Mouse (Mus musculus): Measurements from ENCODE around the gene Kcnab1. TPM values are rescaled to one million over a fixed set of nuclear protein-coding genes. Genes with fewer than 3 reads are reported as not detected.
A peak's percentile ranks its signal among the peaks of the same experiment; 100 is the strongest.

The Kcnab1 gene
- polyA plus RNA-seq, 1 experiment from 2014 or later, result 16.3 TPM

GRCm38 (mm10) chr3:65205539-65206020 lies 96.4 kb downstream of the Kcnab1 start:
- H3K27ac ChIP-seq (replicated peaks), result no peak overlapping the region
- ATAC-seq (ENCODE audit: low FRiP score), result no peak
- H3K4me2 ChIP-seq, result no peak overlapping the region
- no peak overlapping the region for H3K9ac ChIP-seq (replicated peaks)
- WGBS, result 81% methylated on average over 8 of the region's 8 CpGs
- no peaks in the 10 kb centered on the region for H3K36me3 ChIP-seq
- H3K4me1 ChIP-seq, result no peaks in the 10 kb centered on the region
- no peak overlapping the region for H3K4me3 ChIP-seq (replicated peaks)
- H3K9me3 ChIP-seq (replicated peaks), result no peaks in the 10 kb centered on the region
- no peaks in the 10 kb centered on the region for H3K27me3 ChIP-seq (replicated peaks)

GRCm38 (mm10) chr3:65213725-65214124 lies 104.5 kb downstream of the Kcnab1 start:
- H3K4me3 ChIP-seq (replicated peaks), result no peak overlapping the region
- no peaks in the 10 kb centered on the region for H3K4me1 ChIP-seq
- no peaks in the 10 kb centered on the region for H3K36me3 ChIP-seq
- H3K9ac ChIP-seq (replicated peaks), result no peak overlapping the region
- H3K27ac ChIP-seq (replicated peaks), result no peak overlapping the region
- no peak overlapping the region for H3K4me2 ChIP-seq
- no peaks in the 10 kb centered on the region for H3K27me3 ChIP-seq (replicated peaks)
- H3K9me3 ChIP-seq (replicated peaks), result no peaks in the 10 kb centered on the region
- 88% methylated on average over 2 of the region's 2 CpGs for WGBS
- ATAC-seq (ENCODE audit: low FRiP score), result no peak

GRCm38 (mm10) chr3:65214635-65215034 lies 105.5 kb downstream of the Kcnab1 start:
- Histone ChIP-seq H3K4me3 (replicated peaks) (no peak overlapping the region), H3K9me3 (replicated peaks) (no peaks in the 10 kb centered on the region), H3K36me3 (no peaks in the 10 kb centered on the region), H3K27me3 (replicated peaks) (no peaks in the 10 kb centered on the region), H3K4me1 (no peaks in the 10 kb centered on the region), H3K9ac (replicated peaks) (no peak overlapping the region), H3K4me2 (no peak overlapping the region), H3K27ac (replicated peaks) (no peak overlapping the region)
- ATAC-seq (ENCODE audit: low FRiP score), result no peak
- WGBS, result 91% methylated on average over 2 of the region's 2 CpGs

- Histone ChIP-seq H3K4me3 (replicated peaks) (no peak overlapping the region), H3K36me3 (no peaks in the 10 kb centered on the region), H3K9ac (replicated peaks) (no peak overlapping the region), H3K4me2 (no peak overlapping the region), H3K9me3 (replicated peaks) (no peaks in the 10 kb centered on the region), H3K4me1 (no peaks in the 10 kb centered on the region), H3K27ac (replicated peaks) (no peak overlapping the region), H3K27me3 (replicated peaks) (no peaks in the 10 kb centered on the region)
- WGBS, result 88% methylated on average over 7 of the region's 7 CpGs
- no peak for ATAC-seq (ENCODE audit: low FRiP score)
These were observed 108.7 kb downstream of the Kcnab1 start for GRCm38 (mm10) chr3:65217673-65218579.

- peak; percentile 73; the same call in 1 of the 2 replicates for ATAC-seq (ENCODE audit: low FRiP score)
- H3K36me3 ChIP-seq, result no peaks in the 10 kb centered on the region
- H3K4me2 ChIP-seq, result no peak overlapping the region
- no peak overlapping the region for H3K4me3 ChIP-seq (replicated peaks)
- H3K9me3 ChIP-seq (replicated peaks), result no peaks in the 10 kb centered on the region
- no peak overlapping the region for H3K9ac ChIP-seq (replicated peaks)
- H3K27ac ChIP-seq (replicated peaks), result no peak overlapping the region
- no peaks in the 10 kb centered on the region for H3K27me3 ChIP-seq (replicated peaks)
- H3K4me1 ChIP-seq, result no peaks in the 10 kb centered on the region
These were observed 111.1 kb downstream of the Kcnab1 start for GRCm38 (mm10) chr3:65220287-65220686.

GRCm38 (mm10) chr3:65223635-65224034 lies 114.5 kb downstream of the Kcnab1 start:
- no peaks in the 10 kb centered on the region for H3K4me1 ChIP-seq
- no peaks in the 10 kb centered on the region for H3K9me3 ChIP-seq (replicated peaks)
- no peaks in the 10 kb centered on the region for H3K27me3 ChIP-seq (replicated peaks)
- no peak overlapping the region for H3K4me3 ChIP-seq (replicated peaks)
- no peaks in the 10 kb centered on the region for H3K36me3 ChIP-seq
- no peak overlapping the region for H3K9ac ChIP-seq (replicated peaks)
- ATAC-seq (ENCODE audit: low FRiP score), result no peak
- H3K27ac ChIP-seq (replicated peaks), result no peak overlapping the region
- no peak overlapping the region for H3K4me2 ChIP-seq
- WGBS, result 94% methylated on average over 2 of the region's 2 CpGs

GRCm38 (mm10) chr3:65230978-65231377 lies 121.8 kb downstream of the Kcnab1 start:
- Histone ChIP-seq H3K36me3 (no peaks in the 10 kb centered on the region), H3K27ac (replicated peaks) (no peak overlapping the region), H3K9ac (replicated peaks) (no peak overlapping the region), H3K27me3 (replicated peaks) (no peaks in the 10 kb centered on the region), H3K4me3 (replicated peaks) (no peak overlapping the region), H3K4me1 (no peaks in the 10 kb centered on the region), H3K4me2 (no peak overlapping the region), H3K9me3 (replicated peaks) (0 out of 2 replicates have a peak, but pooled peaks cover under 1% of the 10 kb centered on the region)
- WGBS, result 56% methylated on average over 1 of the region's 1 CpGs
- no peak for ATAC-seq (ENCODE audit: low FRiP score)

- H3K4me1 ChIP-seq, result no peaks in the 10 kb centered on the region
- H3K9me3 ChIP-seq (replicated peaks), result 0 out of 2 replicates have a peak, but pooled peaks cover 6% of the 10 kb centered on the region
- no peak for ATAC-seq (ENCODE audit: low FRiP score)
- no peaks in the 10 kb centered on the region for H3K36me3 ChIP-seq
- no peak overlapping the region for H3K27ac ChIP-seq (replicated peaks)
- no peak overlapping the region for H3K9ac ChIP-seq (replicated peaks)
- H3K4me3 ChIP-seq (replicated peaks), result no peak overlapping the region
- WGBS, result 79% methylated on average over 11 of the region's 11 CpGs
- no peak overlapping the region for H3K4me2 ChIP-seq
- no peaks in the 10 kb centered on the region for H3K27me3 ChIP-seq (replicated peaks)
These were observed 122.4 kb downstream of the Kcnab1 start for GRCm38 (mm10) chr3:65231419-65232090.

DNA sequence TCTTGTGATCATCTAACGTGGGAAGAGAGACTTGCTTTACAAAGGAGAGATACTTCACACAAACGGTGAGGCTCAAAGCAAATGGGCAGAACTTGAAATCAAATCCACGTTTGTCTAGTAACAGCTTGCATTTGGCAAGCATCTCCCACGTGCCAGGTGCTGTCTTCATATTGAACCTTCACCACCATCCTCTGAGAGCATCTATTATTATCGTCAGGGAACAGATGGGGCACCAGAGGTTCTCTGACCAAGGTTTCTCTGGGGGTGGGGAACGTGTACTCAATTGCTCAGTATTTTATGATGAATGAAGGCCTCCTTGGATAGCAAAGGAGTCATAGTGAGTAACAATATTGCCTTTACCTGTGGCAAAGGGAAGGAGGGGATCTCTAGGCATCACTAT lies 139.8 kb downstream of the Kcnab1 start:
- H3K4me3 ChIP-seq (replicated peaks), result no peak overlapping the region
- no peak for ATAC-seq (ENCODE audit: low FRiP score)

DNA sequence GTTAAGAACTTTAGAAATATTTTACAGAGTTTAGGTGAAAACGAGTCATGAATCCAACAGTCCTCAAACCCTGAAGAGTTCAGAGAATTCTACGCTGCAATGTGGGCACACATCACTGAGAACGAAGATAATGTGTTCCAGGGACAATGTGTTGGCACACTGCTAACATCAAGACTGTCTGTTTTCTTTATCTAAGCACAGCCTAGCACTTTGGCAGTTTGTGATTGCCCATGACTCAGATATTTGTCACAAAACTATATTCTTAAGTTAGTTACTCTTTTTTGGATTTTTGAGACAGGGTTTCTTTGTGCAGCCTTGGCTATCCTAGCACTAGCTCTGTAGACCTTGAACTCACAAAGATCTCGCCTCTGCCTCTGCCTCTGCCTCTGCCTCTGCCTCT lies 151.3 kb downstream of the Kcnab1 start:
- no peaks in the 10 kb centered on the region for H3K9me3 ChIP-seq (replicated peaks)
- no peaks in the 10 kb centered on the region for H3K4me1 ChIP-seq
- ATAC-seq (ENCODE audit: low FRiP score), result no peak
- WGBS, result 96% methylated on average over 4 of the region's 4 CpGs
- no peak overlapping the region for H3K27ac ChIP-seq (replicated peaks)
- H3K36me3 ChIP-seq, result no peaks in the 10 kb centered on the region
- no peak overlapping the region for H3K4me2 ChIP-seq
- H3K27me3 ChIP-seq (replicated peaks), result no peaks in the 10 kb centered on the region
- no peak overlapping the region for H3K9ac ChIP-seq (replicated peaks)
- no peak overlapping the region for H3K4me3 ChIP-seq (replicated peaks)

More for the DNA sequence above, 139.8 kb downstream of the Kcnab1 start:
- 69% methylated on average over 6 of the region's 6 CpGs for WGBS
- H3K36me3 ChIP-seq, result no peaks in the 10 kb centered on the region
- H3K27ac ChIP-seq (replicated peaks), result no peak overlapping the region
- H3K4me2 ChIP-seq, result no peak overlapping the region
- no peaks in the 10 kb centered on the region for H3K27me3 ChIP-seq (replicated peaks)
- H3K9me3 ChIP-seq (replicated peaks), result no peaks in the 10 kb centered on the region
- no peaks in the 10 kb centered on the region for H3K4me1 ChIP-seq
- H3K9ac ChIP-seq (replicated peaks), result no peak overlapping the region

- ATAC-seq (ENCODE audit: low FRiP score), result no peak
- no peaks in the 10 kb centered on the region for H3K9me3 ChIP-seq (replicated peaks)
- H3K27ac ChIP-seq (replicated peaks), result no peak overlapping the region
- no peaks in the 10 kb centered on the region for H3K4me1 ChIP-seq
- no peak overlapping the region for H3K4me2 ChIP-seq
- H3K27me3 ChIP-seq (replicated peaks), result no peaks in the 10 kb centered on the region
- no peak overlapping the region for H3K9ac ChIP-seq (replicated peaks)
- 83% methylated on average over 12 of the region's 12 CpGs for WGBS
- no peaks in the 10 kb centered on the region for H3K36me3 ChIP-seq
- H3K4me3 ChIP-seq (replicated peaks), result no peak overlapping the region
These were observed 153.6 kb downstream of the Kcnab1 start for GRCm38 (mm10) chr3:65262506-65263422.

Data from neural tube, embryonic 15.5 days (tissue).